Mouse (Mus musculus): ENCODE results near the gene Osbpl5. TPM values are rescaled to one million over a fixed set of nuclear protein-coding genes. Genes with fewer than 3 reads are reported as not detected.

Gene Osbpl5
- polyA plus RNA-seq, 1 experiment from 2014 or later: 47.7 TPM

- no peak overlapping the region for H3K9ac ChIP-seq (ENCODE audit: low read depth, low read length)
- no peaks in the 10 kb centered on the region for H3K9me3 ChIP-seq (ENCODE audit: control insufficient read depth, low read length)
- H3K27me3 ChIP-seq (replicated peaks; ENCODE audit: control insufficient read depth, insufficient read depth, low read length): no peaks in the 10 kb centered on the region; the same call in 1 of the 2 replicates
- ATAC-seq (ENCODE audit: low read depth) (no peak), DNase-seq (ENCODE audit: low spot score) (peak; percentile 33)
- no peak overlapping the region for H3K27ac ChIP-seq (replicated peaks; ENCODE audit: low read depth, low read length)
- no peak overlapping the region for H3K4me2 ChIP-seq (ENCODE audit: low read depth, low read length)
- H3K4me3 ChIP-seq (ENCODE audit: low read depth, low read length): no peak overlapping the region
- 63% methylated on average over 1 of the region's 1 CpGs for WGBS
- 0 out of 2 replicates have a peak, but pooled peaks cover under 1% of the 10 kb centered on the region for H3K4me1 ChIP-seq (ENCODE audit: control insufficient read depth, insufficient read depth, low read length)
- H3K36me3 ChIP-seq (ENCODE audit: control insufficient read depth, insufficient read depth, low read length): no peaks in the 10 kb centered on the region
Observed at GRCm38 (mm10) chr7:143751380-143751779, 5.4 kb downstream of the Osbpl5 start.

GRCm38 (mm10) chr7:143749045-143749444 is 7.7 kb downstream of the Osbpl5 start:
- no peak for DNase-seq (ENCODE audit: low spot score)
- no peak for ATAC-seq (ENCODE audit: low read depth)
- H3K27me3 ChIP-seq (replicated peaks; ENCODE audit: control insufficient read depth, insufficient read depth, low read length): no peaks in the 10 kb centered on the region
- 52% methylated on average over 3 of the region's 3 CpGs for WGBS
- H3K27ac ChIP-seq (replicated peaks; ENCODE audit: low read depth, low read length): no peak overlapping the region
- H3K4me2 ChIP-seq (ENCODE audit: low read depth, low read length): no peak overlapping the region
- H3K9ac ChIP-seq (ENCODE audit: low read depth, low read length): no peak overlapping the region
- 0 out of 2 replicates have a peak, but pooled peaks cover 4% of the 10 kb centered on the region for H3K4me1 ChIP-seq (ENCODE audit: control insufficient read depth, insufficient read depth, low read length)
- H3K9me3 ChIP-seq (ENCODE audit: control insufficient read depth, low read length): no peaks in the 10 kb centered on the region
- H3K36me3 ChIP-seq (ENCODE audit: control insufficient read depth, insufficient read depth, low read length): no peaks in the 10 kb centered on the region
- no peak overlapping the region for H3K4me3 ChIP-seq (ENCODE audit: low read depth, low read length)

GRCm38 (mm10) chr7:143748041-143748868 is 8.5 kb downstream of the Osbpl5 start:
- Histone ChIP-seq H3K4me3 (ENCODE audit: low read depth, low read length) (peak overlapping the region; percentile 19), H3K36me3 (ENCODE audit: control insufficient read depth, insufficient read depth, low read length) (no peaks in the 10 kb centered on the region), H3K27me3 (replicated peaks; ENCODE audit: control insufficient read depth, insufficient read depth, low read length) (no peaks in the 10 kb centered on the region), H3K4me1 (ENCODE audit: control insufficient read depth, insufficient read depth, low read length) (0 out of 2 replicates have a peak, but pooled peaks cover 4% of the 10 kb centered on the region), H3K9ac (ENCODE audit: low read depth, low read length) (peak overlapping the region; percentile 44; the same call in 1 of the 2 replicates), H3K27ac (replicated peaks; ENCODE audit: low read depth, low read length) (peak overlapping the region; percentile 22; the same call in 1 of the 2 replicates), H3K9me3 (ENCODE audit: control insufficient read depth, low read length) (no peaks in the 10 kb centered on the region), H3K4me2 (ENCODE audit: low read depth, low read length) (peak overlapping the region; percentile 44)
- WGBS: 3% methylated on average over 16 of the region's 16 CpGs
- ATAC-seq (ENCODE audit: low read depth) (peak; percentile 89), DNase-seq (ENCODE audit: low spot score) (peak; percentile 93)

- Histone ChIP-seq H3K4me3 (ENCODE audit: low read depth, low read length) (peak overlapping the region; percentile 60), H3K27ac (replicated peaks; ENCODE audit: low read depth, low read length) (no peak overlapping the region), H3K9ac (ENCODE audit: low read depth, low read length) (peak overlapping the region; percentile 86), H3K9me3 (ENCODE audit: control insufficient read depth, low read length) (no peaks in the 10 kb centered on the region), H3K4me1 (ENCODE audit: control insufficient read depth, insufficient read depth, low read length) (peaks cover 20% of the 10 kb centered on the region), H3K27me3 (replicated peaks; ENCODE audit: control insufficient read depth, insufficient read depth, low read length) (no peaks in the 10 kb centered on the region), H3K4me2 (ENCODE audit: low read depth, low read length) (peak overlapping the region; percentile 67), H3K36me3 (ENCODE audit: control insufficient read depth, insufficient read depth, low read length) (no peaks in the 10 kb centered on the region)
- no peak for DNase-seq (ENCODE audit: low spot score)
- ATAC-seq (ENCODE audit: low read depth): no peak
- 20% methylated on average over 2 of the region's 2 CpGs for WGBS
Observed at GRCm38 (mm10) chr7:143740653-143741052, 16.1 kb downstream of the Osbpl5 start.

GRCm38 (mm10) chr7:143739511-143740461 is 17.0 kb downstream of the Osbpl5 start:
- no peaks in the 10 kb centered on the region for H3K36me3 ChIP-seq (ENCODE audit: control insufficient read depth, insufficient read depth, low read length)
- no peaks in the 10 kb centered on the region for H3K27me3 ChIP-seq (replicated peaks; ENCODE audit: control insufficient read depth, insufficient read depth, low read length)
- peak overlapping the region; percentile 67 for H3K4me2 ChIP-seq (ENCODE audit: low read depth, low read length)
- peak overlapping the region; percentile 60 for H3K4me3 ChIP-seq (ENCODE audit: low read depth, low read length)
- H3K9ac ChIP-seq (ENCODE audit: low read depth, low read length): peak overlapping the region; percentile 86
- WGBS: 2% methylated on average over 34 of the region's 38 CpGs
- DNase-seq (ENCODE audit: low spot score) (peak; percentile 92), ATAC-seq (ENCODE audit: low read depth) (peak; percentile 96)
- peak overlapping the region; percentile 75 for H3K27ac ChIP-seq (replicated peaks; ENCODE audit: low read depth, low read length)
- H3K9me3 ChIP-seq (ENCODE audit: control insufficient read depth, low read length): no peaks in the 10 kb centered on the region
- peaks cover 20% of the 10 kb centered on the region for H3K4me1 ChIP-seq (ENCODE audit: control insufficient read depth, insufficient read depth, low read length)

GRCm38 (mm10) chr7:143738601-143739006 is 18.2 kb downstream of the Osbpl5 start:
- Histone ChIP-seq H3K4me3 (ENCODE audit: low read depth, low read length) (peak overlapping the region; percentile 60), H3K36me3 (ENCODE audit: control insufficient read depth, insufficient read depth, low read length) (peaks cover 1% of the 10 kb centered on the region; the same call in 1 of the 2 replicates), H3K4me1 (ENCODE audit: control insufficient read depth, insufficient read depth, low read length) (peaks cover 20% of the 10 kb centered on the region), H3K9ac (ENCODE audit: low read depth, low read length) (peak overlapping the region; percentile 86), H3K27ac (replicated peaks; ENCODE audit: low read depth, low read length) (peak overlapping the region; percentile 65), H3K9me3 (ENCODE audit: control insufficient read depth, low read length) (no peaks in the 10 kb centered on the region), H3K4me2 (ENCODE audit: low read depth, low read length) (peak overlapping the region; percentile 67), H3K27me3 (replicated peaks; ENCODE audit: control insufficient read depth, insufficient read depth, low read length) (no peaks in the 10 kb centered on the region)
- 29% methylated on average over 5 of the region's 5 CpGs for WGBS
- ATAC-seq (ENCODE audit: low read depth) (peak; percentile 26; the same call in 1 of the 2 replicates), DNase-seq (ENCODE audit: low spot score) (peak; percentile 65)

DNA sequence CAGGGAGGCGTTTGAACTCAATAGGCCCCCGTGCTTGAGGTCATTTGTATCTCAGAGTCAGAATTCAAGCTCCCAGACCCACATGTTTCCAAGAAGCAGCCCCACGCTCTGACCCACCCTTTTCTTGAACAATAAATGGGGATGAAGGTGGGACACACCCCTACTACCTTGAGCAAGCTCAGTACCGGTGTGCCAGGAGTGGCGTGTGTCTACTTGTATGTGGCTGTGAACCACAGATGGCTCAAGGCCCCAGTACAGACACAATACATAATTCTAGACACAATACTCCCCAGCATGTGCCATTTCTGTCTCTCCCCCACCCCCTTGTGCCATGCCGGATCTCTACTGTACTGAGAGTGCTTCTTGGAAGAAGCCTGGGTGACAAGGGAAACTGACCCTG is 18.6 kb downstream of the Osbpl5 start:
- ATAC-seq (ENCODE audit: low read depth) (peak; percentile 19; the same call in 1 of the 2 replicates), DNase-seq (ENCODE audit: low spot score) (peak; percentile 63)
- WGBS: 59% methylated on average over 6 of the region's 6 CpGs
- Histone ChIP-seq H3K4me2 (ENCODE audit: low read depth, low read length) (peak overlapping the region; percentile 67), H3K4me3 (ENCODE audit: low read depth, low read length) (peak overlapping the region; percentile 60), H3K36me3 (ENCODE audit: control insufficient read depth, insufficient read depth, low read length) (peaks cover 6% of the 10 kb centered on the region; the same call in 1 of the 2 replicates), H3K27me3 (replicated peaks; ENCODE audit: control insufficient read depth, insufficient read depth, low read length) (no peaks in the 10 kb centered on the region), H3K9ac (ENCODE audit: low read depth, low read length) (peak overlapping the region; percentile 86; the same call in 1 of the 2 replicates), H3K4me1 (ENCODE audit: control insufficient read depth, insufficient read depth, low read length) (peaks cover 20% of the 10 kb centered on the region), H3K27ac (replicated peaks; ENCODE audit: low read depth, low read length) (peak overlapping the region; percentile 65), H3K9me3 (ENCODE audit: control insufficient read depth, low read length) (no peaks in the 10 kb centered on the region)

DNA sequence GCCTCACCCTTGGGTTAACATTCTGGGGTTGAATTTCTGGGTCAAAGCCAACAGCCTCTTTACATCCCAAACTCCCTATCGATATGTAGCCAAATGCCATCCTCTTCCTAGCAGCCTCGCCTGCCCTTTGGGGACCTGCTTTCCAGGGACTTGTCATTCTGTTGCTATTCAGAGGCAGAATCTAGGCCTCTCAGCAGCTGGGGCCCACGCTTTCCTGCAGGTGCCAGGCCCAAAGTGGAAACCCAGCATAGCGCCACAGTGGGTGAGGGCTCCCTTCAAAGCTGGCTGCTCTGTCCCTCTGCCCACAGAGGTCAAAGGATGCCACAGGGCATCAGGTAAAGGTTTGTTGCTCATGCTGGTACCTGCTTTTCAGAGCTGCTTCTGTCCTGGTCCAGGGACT is 23.0 kb downstream of the Osbpl5 start:
- 91% methylated on average over 4 of the region's 4 CpGs for WGBS
- DNase-seq (ENCODE audit: low spot score) (no peak), ATAC-seq (ENCODE audit: low read depth) (no peak)
- Histone ChIP-seq H3K9ac (ENCODE audit: low read depth, low read length) (no peak overlapping the region), H3K36me3 (ENCODE audit: control insufficient read depth, insufficient read depth, low read length) (peaks cover 10% of the 10 kb centered on the region; the same call in 1 of the 2 replicates), H3K27me3 (replicated peaks; ENCODE audit: control insufficient read depth, insufficient read depth, low read length) (no peaks in the 10 kb centered on the region), H3K4me3 (ENCODE audit: low read depth, low read length) (no peak overlapping the region), H3K9me3 (ENCODE audit: control insufficient read depth, low read length) (no peaks in the 10 kb centered on the region), H3K4me2 (ENCODE audit: low read depth, low read length) (no peak overlapping the region), H3K4me1 (ENCODE audit: control insufficient read depth, insufficient read depth, low read length) (peaks cover 9% of the 10 kb centered on the region), H3K27ac (replicated peaks; ENCODE audit: low read depth, low read length) (no peak overlapping the region)
